Mouse (Mus musculus): ENCODE results near the gene Stac3. TPM values are rescaled to one million over a fixed set of nuclear protein-coding genes. Genes with fewer than 3 reads are reported as not detected.

Gene Stac3
- 0.21 and 0.57 TPM in 2 replicates for polyA plus RNA-seq (2015; fragmentation: Nextera tagmentation; extraction: Ambion mirVana)

DNA sequence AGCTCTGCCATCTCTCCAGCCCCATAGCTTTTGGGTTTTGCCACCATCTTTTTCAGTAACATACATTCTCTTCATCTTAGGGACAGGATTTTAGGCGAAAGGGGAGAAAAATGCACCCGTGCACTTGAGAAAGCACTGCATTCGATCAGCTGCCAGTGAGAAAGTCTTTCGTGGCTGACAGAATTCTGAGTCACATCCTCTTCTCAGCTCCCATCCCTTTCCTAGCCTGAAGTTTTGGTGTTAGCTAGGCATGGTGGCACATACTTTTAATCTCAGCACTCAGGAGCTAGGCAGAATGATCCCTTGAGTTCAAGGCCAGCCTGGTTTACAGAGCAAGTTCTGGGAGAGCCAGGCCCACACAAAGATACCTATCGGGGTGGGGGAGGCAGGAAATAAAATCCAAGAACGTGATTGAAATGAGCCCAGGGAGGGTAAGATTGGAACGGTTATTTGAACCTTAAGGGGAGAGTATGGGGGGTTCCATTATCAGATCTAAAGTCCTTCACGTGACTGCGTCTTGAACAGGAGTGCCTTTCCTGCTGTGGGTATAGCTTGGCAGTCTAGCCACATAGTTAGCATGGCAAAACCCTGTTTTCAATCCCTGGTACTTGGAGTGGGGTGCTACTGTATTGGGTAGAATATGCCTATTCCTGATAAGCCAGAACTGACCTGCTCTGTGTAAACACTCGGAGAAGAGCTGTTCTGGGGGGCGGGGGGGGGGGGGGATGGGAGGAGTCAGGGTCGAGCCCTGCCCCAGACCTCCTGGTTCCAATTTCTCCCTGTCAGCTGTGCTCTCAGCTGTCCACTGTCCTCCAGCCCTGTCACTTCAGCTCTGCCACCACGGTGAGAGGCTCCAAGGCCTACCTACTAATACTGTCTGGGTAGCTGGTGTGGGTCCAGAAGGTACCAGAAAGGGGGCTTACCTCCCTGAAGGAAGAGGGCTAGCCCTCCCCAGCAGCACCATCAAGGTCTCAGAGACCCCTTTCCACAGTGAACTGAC is at the start of gene Stac3:
Gene Stac3 (plus strand): TSS at position 793 of the 1,000 bp plus-strand sequence.
- ATAC-seq: no peak

DNA sequence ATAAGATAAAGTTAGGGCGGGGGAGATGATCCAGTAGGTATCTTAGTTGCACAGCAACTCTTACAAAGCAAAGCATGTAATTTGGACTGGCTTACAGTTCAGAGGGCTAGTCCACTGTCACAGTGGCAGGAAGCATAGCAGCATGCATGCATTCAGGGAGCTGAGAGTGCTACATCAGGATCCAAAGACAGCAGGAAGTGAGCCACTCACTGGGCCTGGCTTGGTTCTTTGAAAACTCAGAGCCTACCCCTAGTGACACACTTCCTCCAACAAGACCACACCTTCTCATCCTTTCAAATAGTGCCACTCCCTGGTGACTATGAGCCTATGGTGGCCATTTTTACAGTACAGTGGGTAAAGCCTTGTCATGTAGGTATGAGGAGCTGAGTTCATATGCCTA is 47.8 kb upstream of the Stac3 start:
- H3K36me3 ChIP-seq (replicated peaks; ENCODE audit: insufficient read depth, low read length): peaks cover 59% of the 10 kb centered on the region
- no peak overlapping the region for H3K27ac ChIP-seq (ENCODE audit: low read depth)
- TF ChIP-seq EP300 (IDR thresholded peaks at IDR 0.05; ENCODE audit: low read depth) (no peak), CTCF (IDR thresholded peaks at IDR 0.05; ENCODE audit: low read depth) (no peak)
- H3K9ac ChIP-seq (replicated peaks): no peak overlapping the region
- WGBS (ENCODE audit: insufficient replicate concordance): 94% methylated on average over 1 of the region's 1 CpGs
- DNase-seq (no peak), ATAC-seq (no peak)
- no peak overlapping the region for H3K4me2 ChIP-seq (ENCODE audit: low read depth, low read length)
- H3K9me3 ChIP-seq (ENCODE audit: low read length): no peaks in the 10 kb centered on the region
- H3K4me3 ChIP-seq (ENCODE audit: low read depth, low read length): no peak overlapping the region
- no peaks in the 10 kb centered on the region for H3K27me3 ChIP-seq (ENCODE audit: insufficient read depth, low read length)
- H3K4me1 ChIP-seq (ENCODE audit: insufficient read depth): no peaks in the 10 kb centered on the region

More for the DNA sequence above, at the start of gene Stac3:
- no peaks in the 10 kb centered on the region for H3K9me3 ChIP-seq (ENCODE audit: low read length)
- H3K4me1 ChIP-seq (ENCODE audit: insufficient read depth): no peaks in the 10 kb centered on the region
- TF ChIP-seq CTCF (IDR thresholded peaks at IDR 0.05; ENCODE audit: low read depth): no peak
- TF ChIP-seq EP300 (IDR thresholded peaks at IDR 0.05; ENCODE audit: low read depth): no peak
- H3K27me3 ChIP-seq (ENCODE audit: insufficient read depth, low read length): no peaks in the 10 kb centered on the region
- 66% methylated on average over 13 of the region's 13 CpGs for WGBS (ENCODE audit: insufficient replicate concordance)
- H3K9ac ChIP-seq (replicated peaks): no peak within 1 kb of the TSS
- DNase-seq: no peak
- H3K36me3 ChIP-seq (replicated peaks; ENCODE audit: insufficient read depth, low read length): peaks cover 34% of the 10 kb centered on the region
- no peak within 1 kb of the TSS for H3K27ac ChIP-seq (ENCODE audit: low read depth)
- H3K4me2 ChIP-seq (ENCODE audit: low read depth, low read length): no peak within 1 kb of the TSS
- H3K4me3 ChIP-seq (ENCODE audit: low read depth, low read length): no peak within 1 kb of the TSS

DNA sequence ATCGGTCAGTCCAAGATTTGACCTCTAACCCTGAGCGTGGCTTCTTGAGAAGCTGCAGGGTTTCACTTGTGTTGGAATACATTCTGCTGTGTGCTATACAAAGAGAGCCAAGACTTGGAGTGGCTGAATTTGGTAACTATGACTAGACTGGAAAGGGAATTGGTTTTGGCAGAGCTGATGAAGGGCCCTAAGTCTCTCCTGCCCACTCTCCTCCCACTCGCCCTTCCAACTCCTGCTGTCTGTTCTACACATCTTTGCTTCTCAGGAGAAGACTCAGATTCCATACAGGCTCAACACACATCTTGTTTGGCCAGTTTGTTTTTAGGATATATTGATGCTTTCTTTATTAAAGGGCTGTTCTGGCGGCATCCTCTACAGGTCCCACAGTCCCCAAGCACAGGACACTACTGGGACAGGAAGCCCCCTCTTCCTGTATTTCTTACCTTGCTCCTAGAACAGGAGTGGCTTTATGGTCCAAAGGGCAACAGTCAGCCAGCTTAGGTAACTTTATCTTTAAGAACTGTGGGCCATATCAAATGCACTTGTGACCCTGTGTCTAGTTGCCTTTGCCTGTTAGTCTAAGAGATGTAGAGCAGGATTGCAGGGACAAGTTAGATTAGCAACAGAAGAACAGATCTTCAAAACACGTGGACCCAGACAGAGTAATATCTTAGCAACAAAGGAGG is 38.9 kb upstream of the Stac3 start:
- Histone ChIP-seq H3K27ac (ENCODE audit: low read depth) (no peak overlapping the region), H3K36me3 (replicated peaks; ENCODE audit: insufficient read depth, low read length) (peaks cover 51% of the 10 kb centered on the region)
- 85% methylated on average over 5 of the region's 5 CpGs for WGBS (ENCODE audit: insufficient replicate concordance)

DNA sequence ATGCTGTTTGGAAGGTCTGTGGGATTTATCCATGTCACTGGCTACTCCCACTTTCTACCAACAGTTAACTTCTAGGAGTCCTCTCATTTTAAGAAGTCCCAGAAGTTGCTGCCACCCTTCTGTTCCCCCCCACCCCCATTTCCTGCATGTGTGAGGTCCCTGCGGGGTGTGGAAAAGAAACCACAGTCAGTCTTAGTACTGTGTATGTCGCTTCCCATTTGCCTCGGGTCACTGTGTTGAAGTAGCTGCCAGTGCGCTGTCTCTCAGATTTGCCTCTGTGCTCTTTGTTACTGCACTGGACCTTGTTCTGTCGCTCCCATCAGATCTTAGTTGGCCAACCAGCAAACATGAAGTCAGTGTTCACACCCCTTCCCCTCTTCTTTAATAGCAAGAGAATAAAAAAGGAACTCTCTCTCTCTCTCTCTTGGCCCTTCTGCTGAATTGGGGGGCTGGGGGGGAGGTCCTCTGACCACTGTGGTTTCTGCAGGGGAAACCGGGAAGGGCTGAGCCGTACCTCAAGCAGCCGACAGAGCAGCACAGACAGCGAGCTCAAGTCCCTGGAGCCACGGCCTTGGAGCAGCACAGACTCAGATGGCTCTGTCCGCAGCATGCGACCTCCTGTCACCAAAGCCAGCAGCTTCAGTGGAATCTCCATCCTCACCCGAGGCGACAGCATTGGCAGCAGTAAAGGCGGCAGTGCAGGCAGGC is 30.1 kb upstream of the Stac3 start:
- peaks cover 24% of the 10 kb centered on the region for H3K36me3 ChIP-seq (replicated peaks; ENCODE audit: insufficient read depth, low read length)
- H3K4me3 ChIP-seq (ENCODE audit: low read depth, low read length): no peak overlapping the region
- ATAC-seq (0 out of 2 replicates have a peak, but pooled peaks have one; percentile 15), DNase-seq (no peak)
- WGBS (ENCODE audit: insufficient replicate concordance): 37% methylated on average over 15 of the region's 15 CpGs
- no peak for TF ChIP-seq EP300 (IDR thresholded peaks at IDR 0.05; ENCODE audit: low read depth)
- TF ChIP-seq CTCF (IDR thresholded peaks at IDR 0.05; ENCODE audit: low read depth): no peak
- H3K27ac ChIP-seq (ENCODE audit: low read depth): peak overlapping the region; percentile 5; the same call in 1 of the 2 replicates
- H3K9me3 ChIP-seq (ENCODE audit: low read length): no peaks in the 10 kb centered on the region
- 0 out of 2 replicates have a peak overlapping the region, but pooled peaks have one; percentile 13 for H3K4me2 ChIP-seq (ENCODE audit: low read depth, low read length)
- H3K27me3 ChIP-seq (ENCODE audit: insufficient read depth, low read length): no peaks in the 10 kb centered on the region
- H3K9ac ChIP-seq (replicated peaks): no peak overlapping the region
- H3K4me1 ChIP-seq (ENCODE audit: insufficient read depth): 0 out of 2 replicates have a peak, but pooled peaks cover 2% of the 10 kb centered on the region

More for the DNA sequence above, 38.9 kb upstream of the Stac3 start:
- no peak overlapping the region for H3K4me3 ChIP-seq (ENCODE audit: low read depth, low read length)
- H3K9ac ChIP-seq (replicated peaks): no peak overlapping the region
- H3K4me1 ChIP-seq (ENCODE audit: insufficient read depth): no peaks in the 10 kb centered on the region
- TF ChIP-seq EP300 (IDR thresholded peaks at IDR 0.05; ENCODE audit: low read depth) (no peak), CTCF (IDR thresholded peaks at IDR 0.05; ENCODE audit: low read depth) (no peak)
- ATAC-seq: no peak
- H3K9me3 ChIP-seq (ENCODE audit: low read length): no peaks in the 10 kb centered on the region
- no peaks in the 10 kb centered on the region for H3K27me3 ChIP-seq (ENCODE audit: insufficient read depth, low read length)
- no peak for DNase-seq
- no peak overlapping the region for H3K4me2 ChIP-seq (ENCODE audit: low read depth, low read length)

DNA sequence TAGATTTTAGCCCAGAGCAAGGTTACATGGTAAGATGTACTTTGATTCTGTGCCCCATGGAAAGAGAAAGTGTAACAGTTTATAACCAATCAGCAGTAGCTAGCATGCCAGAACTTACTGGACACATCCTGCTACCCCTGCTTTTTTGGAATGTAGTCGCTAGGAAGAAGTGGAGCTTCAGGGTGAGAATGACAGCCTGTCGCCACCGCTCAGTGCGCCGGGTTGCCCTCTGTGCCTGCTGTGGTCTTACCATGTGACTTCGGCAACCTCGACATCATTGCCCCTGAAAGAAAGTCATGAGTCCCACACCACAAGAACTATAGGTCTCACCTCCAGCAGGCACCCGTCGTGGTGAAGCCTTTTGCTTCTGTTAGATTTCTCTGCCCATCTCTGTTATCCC is 28.8 kb upstream of the Stac3 start:
- H3K4me1 ChIP-seq (ENCODE audit: insufficient read depth): 0 out of 2 replicates have a peak, but pooled peaks cover 2% of the 10 kb centered on the region
- 79% methylated on average over 9 of the region's 9 CpGs for WGBS (ENCODE audit: insufficient replicate concordance)
- ATAC-seq (no peak), DNase-seq (no peak)
- H3K27me3 ChIP-seq (ENCODE audit: insufficient read depth, low read length): no peaks in the 10 kb centered on the region
- H3K36me3 ChIP-seq (replicated peaks; ENCODE audit: insufficient read depth, low read length): peaks cover 30% of the 10 kb centered on the region
- no peak overlapping the region for H3K4me2 ChIP-seq (ENCODE audit: low read depth, low read length)
- H3K27ac ChIP-seq (ENCODE audit: low read depth): no peak overlapping the region
- no peaks in the 10 kb centered on the region for H3K9me3 ChIP-seq (ENCODE audit: low read length)
- H3K4me3 ChIP-seq (ENCODE audit: low read depth, low read length): no peak overlapping the region
- TF ChIP-seq EP300 (IDR thresholded peaks at IDR 0.05; ENCODE audit: low read depth) (no peak), CTCF (IDR thresholded peaks at IDR 0.05; ENCODE audit: low read depth) (no peak)
- no peak overlapping the region for H3K9ac ChIP-seq (replicated peaks)
